Mouse (Mus musculus) ovary, adult 18-20 months (tissue): ENCODE measurements around the gene Pum2.

ENCODE experiments used
- DNase-seq: peaks from one replicate; pipeline ENCODE4 v3.0.0; 2022; ENCODE audit warnings: low spot score, mixed read lengths

Gene Pum2

DNA sequence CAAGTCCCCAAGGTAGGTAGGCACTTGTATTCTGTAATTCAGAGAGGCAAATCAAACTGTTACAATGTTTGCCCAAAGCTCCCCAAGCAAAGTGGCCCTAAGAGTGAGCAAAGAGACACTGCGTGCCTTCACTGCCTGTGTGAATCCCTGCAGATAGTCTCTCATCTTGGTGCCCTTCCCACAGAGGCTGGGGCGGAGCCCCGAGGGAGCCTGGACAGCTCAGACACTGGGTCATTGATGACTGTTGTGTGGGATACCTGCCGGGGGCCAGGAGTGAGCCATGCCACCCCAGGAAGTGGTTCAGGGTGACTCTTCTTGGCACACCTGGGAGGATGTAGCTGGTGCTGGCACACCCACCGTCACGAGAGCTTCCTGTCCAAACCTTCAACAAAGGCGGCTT lies 87.1 kb downstream of the Pum2 start:
- no peak for DNase-seq

DNA sequence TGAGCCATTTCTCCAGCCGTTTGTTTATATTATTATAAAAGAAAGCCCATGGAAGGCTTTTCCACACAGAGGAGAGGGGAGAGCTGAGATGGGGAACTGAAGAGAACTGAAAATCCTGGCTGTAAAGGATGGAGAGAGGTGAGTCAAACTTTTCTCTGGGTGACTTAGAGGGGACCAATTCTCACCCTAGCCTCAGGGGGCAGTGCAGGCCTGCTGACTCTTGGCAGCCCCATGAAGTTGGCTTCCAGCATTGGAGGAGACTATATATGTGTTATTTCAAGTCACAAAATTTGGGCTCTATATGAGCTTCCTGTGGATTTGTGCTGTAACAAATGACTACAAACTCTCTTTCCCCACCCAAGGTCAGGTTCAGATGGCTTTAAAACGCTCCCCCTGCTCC lies 88.7 kb downstream of the Pum2 start:
- no peak for DNase-seq

DNA sequence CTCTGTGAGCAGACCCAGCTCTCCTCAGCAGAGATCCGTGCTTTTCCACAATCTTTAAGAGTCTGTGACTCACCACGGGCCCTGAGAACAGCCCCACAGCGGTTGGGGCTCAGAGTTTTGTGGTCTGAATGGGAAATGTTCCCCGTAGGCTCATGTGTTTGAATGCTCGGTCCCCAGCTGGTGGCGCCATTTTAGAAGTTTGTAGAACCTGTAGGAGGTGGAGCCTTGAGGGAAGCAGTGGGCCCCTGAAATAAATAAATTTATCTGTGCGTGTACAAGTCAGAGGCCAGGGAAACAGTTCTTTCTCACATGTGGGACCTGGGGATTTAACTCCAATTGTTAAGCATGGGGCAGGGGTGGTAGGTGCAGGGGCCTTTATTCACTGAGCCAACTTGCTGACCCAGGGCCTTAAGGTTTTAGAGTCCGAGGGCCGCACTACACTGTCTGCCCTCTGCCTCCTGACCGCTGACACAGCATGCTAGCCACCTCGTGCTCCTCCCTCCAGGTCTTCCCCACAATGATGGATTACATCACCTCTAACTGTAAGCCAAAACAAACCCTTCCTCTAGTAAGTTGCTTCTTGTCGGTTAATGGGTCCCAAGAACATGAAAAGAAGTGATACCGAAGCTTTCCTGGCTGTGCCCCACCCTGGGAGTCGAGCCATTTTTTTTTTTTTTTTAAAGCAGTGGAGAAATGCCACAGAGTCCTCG lies 90.4 kb downstream of the Pum2 start:
- no peak for DNase-seq

DNA sequence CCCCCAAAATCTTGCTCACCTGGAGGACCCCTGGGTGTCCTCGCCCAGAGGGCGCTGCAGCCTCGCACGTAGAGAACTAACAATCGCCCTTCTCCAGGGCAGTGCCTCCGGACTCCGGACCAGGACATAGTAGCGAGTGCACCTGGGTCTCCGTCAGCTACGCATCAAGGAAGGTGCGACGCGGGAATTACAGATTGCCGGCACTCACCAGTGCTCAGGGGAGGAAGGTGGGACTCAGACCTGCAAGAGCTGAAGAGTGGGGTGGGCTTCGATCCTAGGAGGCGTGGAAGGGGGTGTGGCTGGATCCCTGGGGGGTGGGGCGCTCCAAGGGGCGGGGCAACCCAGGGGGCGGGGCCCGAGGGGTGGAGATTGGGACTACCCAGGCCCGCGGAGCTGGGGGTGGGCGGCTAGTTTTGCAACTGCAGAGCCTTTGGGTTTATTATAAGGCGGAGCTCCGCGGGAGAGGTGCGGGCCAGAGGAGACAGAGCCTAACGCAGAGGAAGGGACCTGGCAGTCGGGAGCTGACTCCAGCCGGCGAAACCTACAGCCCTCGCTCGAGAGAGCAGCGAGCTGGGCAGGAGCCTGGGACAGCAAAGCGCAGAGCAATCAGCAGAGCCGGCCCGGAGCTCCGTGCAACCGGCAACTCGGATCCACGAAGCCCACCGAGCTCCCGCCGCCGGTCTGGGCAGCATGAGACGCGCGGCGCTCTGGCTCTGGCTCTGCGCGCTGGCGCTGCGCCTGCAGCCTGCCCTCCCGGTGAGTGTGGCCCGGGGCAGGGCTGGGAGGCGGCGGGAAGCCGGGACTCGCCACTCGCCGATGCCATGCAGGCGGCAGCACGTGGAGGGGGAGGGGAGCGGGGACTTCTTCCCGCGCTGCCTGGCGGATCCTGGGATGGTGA lies 97.3 kb downstream of the Pum2 start, which contains the start of gene Sdc1:
Gene Sdc1, plus strand, starts transcription at position 378 of the 898 bp plus-strand sequence.
- peak; percentile 80 for DNase-seq

DNA sequence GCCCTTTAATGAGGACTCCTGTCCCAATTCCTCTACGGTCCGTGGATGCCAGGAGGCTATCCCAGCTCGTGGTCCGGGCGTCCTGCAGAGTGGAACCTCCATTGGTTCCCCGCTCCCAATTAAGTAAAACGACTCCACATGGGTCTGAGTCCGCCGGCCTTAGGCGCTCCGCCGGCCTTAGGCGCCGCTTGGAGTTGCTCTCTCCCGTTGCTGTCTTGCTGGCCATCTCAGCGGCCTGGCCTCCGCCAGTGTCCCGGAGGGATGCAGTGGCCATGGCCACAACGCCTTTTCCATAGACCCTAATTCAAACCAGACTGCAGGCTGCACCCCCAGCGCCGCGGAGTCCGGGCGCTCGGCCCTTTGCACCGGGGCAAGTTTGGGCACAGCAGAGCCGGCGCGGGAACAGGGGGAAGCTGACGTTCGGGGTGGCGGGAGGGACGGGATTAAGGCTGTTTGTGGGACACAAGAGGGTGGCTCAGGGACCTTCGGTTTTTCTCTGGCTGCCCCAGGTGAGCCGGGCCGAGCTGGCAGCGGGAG lies 98.0 kb downstream of the Pum2 start:
- no peak for DNase-seq

DNA sequence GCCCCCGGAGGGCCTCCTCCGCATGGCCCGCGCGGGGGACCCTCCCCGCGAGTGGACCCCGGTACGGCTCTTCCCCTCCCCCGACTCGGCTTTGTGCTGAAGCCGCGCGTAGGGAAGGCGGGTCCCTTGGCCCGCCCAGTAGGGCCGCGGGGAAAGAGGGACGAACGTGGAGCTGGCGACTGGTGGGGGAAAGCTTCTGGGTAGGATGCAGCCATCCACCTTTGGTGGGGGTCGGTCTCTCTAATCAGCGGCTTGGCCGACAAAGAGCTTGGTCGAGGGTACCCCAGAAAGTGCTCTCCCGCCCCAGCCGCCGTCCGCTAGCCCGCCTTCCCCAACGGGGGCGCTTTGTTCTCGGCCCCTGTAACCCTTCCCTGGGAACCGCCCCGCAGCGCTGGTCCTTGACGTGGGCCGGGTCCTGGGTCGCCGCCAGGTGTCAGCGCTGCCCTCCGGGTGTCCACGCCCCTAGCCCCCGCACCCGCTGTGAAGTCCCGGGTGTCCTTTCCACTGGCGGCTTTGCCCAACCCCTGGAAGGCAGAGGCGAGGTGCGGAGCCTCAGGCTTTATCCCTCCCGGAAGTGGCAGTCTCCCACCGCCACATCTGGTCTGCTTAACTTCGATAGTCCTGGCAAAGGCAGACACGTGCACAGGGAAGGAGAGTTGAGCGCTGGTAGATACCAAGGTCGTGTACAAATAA lies 98.7 kb downstream of the Pum2 start:
- DNase-seq = peak; percentile 54

DNA sequence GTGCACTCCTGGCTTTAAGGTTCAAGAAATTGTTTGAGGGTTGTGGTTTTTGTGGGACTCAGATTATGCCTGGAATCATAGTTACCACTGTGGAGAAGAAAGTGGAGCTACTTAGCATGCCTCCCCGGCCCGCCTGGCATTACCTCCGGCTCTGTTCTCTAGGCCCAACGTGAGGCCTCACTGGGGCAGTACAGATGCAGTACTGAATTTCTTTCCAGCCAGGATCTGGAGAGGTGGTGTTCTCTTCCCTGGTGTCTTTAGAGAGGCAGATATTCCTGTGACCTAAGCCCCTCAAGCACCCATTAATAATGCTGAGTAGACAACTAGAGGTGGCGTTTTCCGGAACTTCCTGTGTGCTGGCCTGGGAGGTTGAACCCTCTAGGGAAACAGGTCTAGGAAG lies 99.4 kb downstream of the Pum2 start:
- no peak for DNase-seq

DNA sequence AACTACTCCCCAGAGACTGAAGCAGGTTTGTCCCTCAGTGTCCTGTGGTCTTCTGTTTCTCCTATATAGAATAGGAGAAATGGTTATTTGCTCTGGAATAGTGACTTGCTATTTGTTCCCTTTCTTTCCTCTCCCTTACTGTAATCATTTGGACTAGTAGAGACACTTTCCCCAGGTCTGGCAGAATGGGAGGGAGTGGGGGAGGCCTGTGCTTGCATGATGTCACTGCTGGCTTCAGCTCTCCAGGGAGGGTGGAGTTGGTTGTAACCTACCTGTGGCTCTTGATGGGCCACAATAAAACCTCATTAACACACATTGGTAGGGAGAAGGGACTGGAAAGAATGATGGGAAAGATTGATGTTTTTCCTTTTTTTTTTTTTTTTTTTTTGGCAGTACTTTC lies 100.2 kb downstream of the Pum2 start:
- DNase-seq = no peak

DNA sequence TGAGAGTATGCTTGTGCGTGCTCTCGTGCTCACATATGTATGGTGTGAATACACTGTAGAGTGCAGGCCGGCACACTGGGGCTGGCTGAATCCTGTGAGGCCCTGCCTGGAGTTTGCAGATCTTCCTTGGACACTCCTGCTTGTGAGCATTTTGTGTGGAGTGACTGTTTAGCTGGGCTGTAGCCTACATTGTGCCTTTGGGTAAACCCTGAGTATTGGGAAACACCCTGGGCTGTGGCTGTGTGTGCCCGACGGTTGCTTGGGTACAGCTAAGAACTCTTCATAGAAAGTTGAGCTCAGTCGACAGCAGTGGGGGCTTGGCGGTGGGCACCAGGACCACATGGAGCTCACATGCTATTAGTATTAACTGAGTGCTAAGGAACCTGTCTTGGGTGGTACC lies 102.3 kb downstream of the Pum2 start:
- DNase-seq = no peak

DNA sequence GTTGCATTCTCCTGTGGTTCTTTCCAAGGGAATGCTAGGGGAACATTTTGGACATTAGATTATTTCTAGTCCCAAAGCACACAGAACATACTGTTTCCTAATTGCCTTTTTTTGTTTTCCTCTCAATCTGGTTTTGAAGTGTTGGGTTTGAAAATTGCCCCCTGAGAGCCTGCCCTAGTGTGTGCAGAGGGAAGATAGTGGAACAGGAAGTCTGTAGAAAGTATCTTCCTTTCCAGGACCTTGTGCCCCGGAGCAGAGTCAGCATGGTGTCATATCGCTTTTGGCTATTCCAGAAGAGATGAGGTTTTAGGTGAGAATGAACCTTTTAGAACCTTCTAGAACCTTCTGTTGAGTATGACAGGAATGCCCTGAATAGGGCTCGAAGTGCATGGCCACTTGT lies 102.8 kb downstream of the Pum2 start:
- no peak for DNase-seq

DNA sequence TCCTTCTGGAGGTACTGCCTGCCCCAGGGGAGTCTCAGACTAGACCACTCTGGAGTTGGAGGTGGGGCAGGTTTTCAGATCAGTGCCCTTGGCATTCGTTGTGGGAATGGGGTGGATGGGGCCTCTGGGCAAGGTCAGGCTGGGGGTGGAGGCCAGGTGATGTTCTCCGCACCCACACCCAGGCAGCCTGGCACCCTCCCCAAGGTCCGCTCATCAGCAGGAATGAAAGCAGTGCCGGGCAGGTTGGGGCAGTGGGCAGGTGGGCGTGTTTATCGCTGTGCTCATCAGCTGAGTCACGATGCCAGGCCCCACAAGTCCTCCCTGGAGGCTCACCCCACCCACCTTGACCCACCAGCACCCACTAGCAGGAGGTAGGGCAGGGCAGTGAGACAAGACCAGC lies 104.2 kb downstream of the Pum2 start:
- DNase-seq = peak; percentile 19

DNA sequence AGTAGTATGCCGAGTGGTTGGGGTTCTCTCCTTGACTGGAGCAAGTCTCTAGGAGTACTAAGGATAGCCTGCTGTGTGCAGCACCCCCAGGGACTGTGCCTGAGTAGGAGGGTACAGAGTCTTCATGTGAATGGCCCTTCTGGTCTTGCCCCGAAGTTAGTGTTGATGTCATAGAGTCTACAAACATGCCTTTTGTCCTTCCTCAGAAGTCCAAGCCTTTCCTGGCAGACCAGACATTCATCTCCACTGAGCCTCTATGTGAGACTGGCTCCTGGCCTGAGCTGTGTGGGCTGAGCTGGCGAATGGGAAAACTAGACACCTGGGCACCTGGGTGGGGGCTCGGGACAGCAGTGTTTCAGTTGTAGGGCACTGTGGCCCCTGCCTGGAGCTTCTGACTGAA lies 105.9 kb downstream of the Pum2 start:
- no peak for DNase-seq

DNA sequence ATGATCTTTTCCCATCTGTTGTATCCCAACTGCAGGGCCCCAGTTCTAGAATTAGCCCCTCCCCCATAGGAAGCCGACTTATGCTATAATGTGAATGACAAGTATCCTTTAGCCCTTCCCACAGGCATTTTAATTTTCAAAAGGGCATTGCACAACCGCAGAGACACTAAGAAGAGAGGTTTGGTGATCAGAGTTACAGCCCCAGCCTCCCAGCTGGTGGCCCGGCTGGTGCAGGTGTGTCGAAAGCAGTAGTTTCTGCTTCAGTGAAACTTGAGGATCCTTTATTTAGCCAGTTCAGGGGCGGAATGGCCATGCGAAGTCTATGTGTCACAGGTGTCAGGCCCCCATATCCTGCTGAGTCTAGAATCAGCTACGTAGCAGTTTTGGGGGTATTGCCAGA lies 107.2 kb downstream of the Pum2 start:
- no peak for DNase-seq

DNA sequence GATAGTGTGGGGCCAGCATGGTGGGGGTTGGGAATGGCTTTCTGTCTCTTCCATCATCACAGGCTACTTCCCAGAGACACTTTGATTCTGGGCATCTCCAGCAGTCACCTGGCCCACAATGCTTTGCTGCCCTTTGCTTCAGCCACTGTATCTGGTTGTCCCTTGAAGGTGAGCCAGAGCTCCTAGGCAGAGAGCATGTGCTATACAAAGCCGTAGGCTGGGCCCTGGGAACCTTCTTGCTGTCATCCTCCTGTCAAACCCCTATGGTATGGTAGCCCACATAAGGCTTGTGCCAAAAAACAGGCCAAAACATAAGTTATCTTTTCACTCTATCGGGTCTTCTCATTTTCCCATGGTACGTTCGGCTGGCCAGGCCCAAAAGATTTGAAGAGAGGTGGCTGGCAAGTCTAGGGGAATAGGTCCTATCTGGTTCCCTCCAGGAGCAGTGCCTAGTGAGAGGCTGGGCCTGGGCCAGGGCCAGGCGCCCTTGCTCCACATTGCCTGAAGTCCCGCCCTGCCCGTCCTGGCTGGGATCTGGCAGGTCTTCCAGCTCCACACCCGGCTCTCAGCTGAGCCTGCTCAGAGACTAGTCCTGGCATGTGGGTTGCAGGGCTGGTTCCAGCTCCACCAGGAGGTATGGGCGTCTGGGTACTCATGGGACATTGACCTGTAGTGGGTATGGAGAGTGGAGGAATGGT lies 107.9 kb downstream of the Pum2 start:
- DNase-seq = peak; percentile 66

DNA sequence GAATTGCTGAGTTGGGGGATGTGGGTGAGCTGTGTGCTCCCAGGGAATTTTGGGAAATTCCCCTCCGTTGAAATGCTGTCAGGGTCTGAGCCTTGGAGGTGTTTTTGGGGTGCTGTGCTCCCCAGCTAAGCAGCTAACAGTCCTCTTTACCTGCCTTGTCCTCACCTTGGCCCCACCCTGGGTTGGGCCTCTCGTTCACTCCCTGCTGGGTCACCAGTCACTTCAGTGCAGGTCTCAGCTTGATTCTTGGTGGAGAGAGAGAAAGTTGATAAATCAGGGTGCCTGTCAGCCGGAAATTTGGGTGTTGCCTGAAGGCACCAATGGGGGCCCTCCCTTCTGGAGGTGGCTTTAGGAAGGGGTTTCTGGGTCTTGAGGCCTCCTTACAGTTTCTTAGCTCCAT lies 108.6 kb downstream of the Pum2 start:
- DNase-seq = no peak

DNA sequence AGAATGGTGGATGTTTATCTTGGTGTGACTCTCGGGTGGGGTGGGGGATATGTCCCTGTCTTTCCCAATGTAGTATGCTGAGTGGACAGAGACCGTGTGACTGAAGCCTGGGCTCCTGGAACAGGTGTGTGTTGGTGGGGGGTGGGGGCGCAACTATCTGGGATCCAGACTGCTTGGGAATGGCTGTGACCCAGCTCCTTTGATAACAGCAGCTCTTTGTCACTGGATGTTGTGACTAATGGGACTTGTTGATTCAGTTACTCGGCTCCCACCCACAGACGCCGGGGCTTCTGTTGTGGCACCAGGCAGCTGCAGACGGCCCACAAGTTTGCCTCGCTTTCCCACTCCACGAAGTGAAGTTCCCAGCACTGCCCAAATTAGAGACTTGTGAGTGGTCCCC lies 110.3 kb downstream of the Pum2 start:
- DNase-seq = peak; percentile 29

DNA sequence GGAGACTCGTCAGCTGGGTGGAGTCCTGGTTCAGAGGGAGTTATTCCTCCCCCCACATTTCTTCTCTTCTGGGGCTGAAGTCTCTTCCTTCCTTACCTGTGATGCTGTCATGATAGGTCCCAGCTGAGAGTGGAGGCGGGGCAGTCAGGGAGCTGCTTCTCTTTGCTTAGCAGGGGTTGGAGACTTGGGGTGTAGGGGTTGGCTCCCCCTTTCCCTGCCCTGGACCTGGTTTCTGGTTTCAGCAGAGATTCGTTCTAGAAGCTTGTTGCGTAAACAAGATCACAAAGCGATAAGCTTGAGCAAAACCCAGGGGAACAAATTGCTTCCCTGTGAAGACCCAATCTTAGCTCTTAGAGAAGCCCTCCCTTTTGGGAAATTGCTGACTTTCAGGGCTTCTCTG lies 112.5 kb downstream of the Pum2 start:
- no peak for DNase-seq

DNA sequence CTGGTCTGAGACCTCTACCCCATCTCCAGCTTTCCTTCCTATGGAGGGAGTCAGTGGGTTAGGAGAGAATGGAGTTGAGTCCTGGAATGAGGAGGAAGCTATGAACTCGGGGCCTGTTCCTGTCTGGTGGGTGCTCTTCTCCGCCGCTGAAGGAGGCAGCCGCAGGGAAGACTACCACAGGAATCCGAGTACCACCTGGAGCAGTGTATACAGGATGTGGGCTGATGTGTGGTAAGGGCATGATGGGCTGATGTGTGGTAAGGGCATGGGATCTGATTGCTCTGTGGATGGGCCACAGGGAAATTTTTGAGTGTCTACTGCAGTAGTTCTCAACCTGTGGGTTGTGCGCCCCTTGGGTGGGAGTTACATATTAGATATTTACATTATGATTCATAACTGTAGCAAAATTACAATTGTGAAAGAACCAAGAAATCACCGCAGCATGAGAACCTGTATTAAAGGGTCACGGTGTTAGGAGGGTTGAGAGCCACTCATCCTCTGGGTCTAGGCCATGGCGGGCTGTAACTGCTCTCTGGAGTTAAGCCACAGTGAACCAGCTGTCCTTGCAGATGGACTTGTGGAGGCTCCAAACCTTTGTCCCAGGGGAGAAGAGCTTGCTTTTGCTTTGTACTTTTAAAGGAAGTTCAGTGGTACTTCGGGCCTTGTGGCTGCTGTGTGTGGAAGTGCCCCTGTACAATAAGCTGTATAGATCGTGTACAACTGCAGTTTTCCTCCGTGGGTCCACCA lies 113.2 kb downstream of the Pum2 start:
- DNase-seq = no peak

DNA sequence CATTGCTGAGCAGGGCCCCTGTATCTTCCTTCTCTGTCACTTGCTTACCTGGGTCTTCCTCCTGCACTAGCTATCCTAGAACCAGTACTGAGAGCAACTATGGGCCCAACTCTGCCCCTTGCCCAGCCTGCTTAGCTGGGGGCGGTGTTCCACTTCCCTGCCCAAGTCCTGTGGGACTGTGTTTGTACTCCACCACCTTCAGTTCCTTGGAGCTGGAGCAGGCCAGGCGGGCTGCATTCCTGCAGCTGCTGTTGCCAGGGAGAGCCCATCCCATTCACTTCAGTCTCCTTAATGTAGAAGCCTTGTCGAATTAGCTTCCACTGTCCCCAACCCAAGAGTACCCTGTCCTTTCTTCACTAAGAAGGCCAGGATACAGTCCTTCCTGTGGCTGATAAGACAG lies 114.5 kb downstream of the Pum2 start:
- DNase-seq = no peak

DNA sequence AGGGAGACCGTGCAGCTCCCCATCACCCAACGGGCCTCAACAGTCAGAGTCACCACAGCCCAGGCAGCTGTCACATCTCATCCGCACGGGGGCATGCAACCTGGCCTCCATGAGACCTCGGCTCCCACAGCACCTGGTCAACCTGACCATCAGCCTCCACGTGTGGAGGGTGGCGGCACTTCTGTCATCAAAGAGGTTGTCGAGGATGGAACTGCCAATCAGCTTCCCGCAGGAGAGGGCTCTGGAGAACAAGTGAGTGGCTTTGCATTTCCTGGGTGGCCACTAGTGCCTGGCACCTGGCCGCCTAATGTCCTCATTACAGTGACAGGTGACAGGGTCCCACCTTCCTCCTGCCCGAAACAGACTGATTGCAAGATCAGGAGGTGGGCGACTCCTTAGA lies 116.7 kb downstream of the Pum2 start:
- no peak for DNase-seq

DNA sequence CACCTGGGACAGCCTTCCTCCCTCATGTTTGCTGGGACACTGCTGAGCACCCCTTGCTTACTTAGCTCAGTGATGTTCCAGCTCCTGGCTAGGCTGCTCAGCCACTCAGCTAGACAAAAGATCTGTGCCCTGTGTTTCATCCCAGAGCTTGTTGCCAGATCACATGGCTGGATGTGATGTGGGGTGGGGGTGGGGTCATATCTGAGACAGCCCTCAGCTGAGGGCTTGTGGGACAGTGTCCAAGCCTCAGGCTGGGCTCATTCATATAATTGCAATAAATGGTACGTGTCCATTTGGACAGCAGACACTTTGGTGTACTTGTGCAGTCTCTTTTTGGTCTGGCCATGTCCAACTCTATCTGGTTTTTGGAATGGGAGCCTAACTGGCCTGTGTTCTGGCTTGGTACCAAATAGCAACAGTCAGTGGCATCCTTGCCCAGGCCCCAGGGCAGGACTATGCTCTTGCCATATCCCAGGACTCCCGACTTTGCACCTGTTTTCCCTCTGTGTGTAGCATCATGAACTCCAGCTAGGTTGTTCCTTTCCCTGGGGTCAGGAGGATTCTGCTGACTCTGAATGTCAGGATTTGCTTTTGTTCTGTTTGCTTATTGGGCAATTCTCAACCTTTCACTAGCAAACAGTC lies 119.6 kb downstream of the Pum2 start:
- DNase-seq = no peak
